Mouse (Mus musculus) Patski (cell line): ENCODE data around the gene Bcan. TPM values are rescaled to one million over a fixed set of nuclear protein-coding genes. Genes with fewer than 3 reads are reported as not detected.

Experiments used
- ATAC-seq: fragments of 100-300 bp; one replicate; pipeline ENCODE4 v1.8.0; 2021
- CTCF ChIA-PET: fragments of 350-600 bp; sonication (Branson Sonifier 250); formaldehyde crosslinking; loops from one replicate; lab custom pipeline; 2022; ENCODE audit warnings: inconsistent platforms; lab: Charles Lee
- POLR2A ChIA-PET: fragments of 350-600 bp; sonication (Branson Sonifier 250); formaldehyde crosslinking; loops from one replicate; lab custom pipeline; 2022; ENCODE audit warnings: antibody characterized with exemption, inconsistent platforms; lab: Charles Lee
- DNase-seq: peaks from one replicate; pipeline ENCODE4 v3.0.0-alpha.2; 2011; ENCODE audit warnings: low read depth, low spot score
- H3K27me3 ChIP-seq: fragments of 371-371 bp; one replicate; pipeline ENCODE4 v1.5.1; 2021
- CTCF ChIP-seq: fragments of 100-300 bp; IDR thresholded peaks from one replicate; pipeline ENCODE4 v1.5.1; 2021
- in situ Hi-C: fragments of 300-500 bp; cut with MboI; formaldehyde crosslinking; loops from 3 replicates; pipeline ENCODE4 v1.11.1; 2018; ENCODE audit warnings: low pct_unique_long_range_greater_than_20kb, mixed read lengths
- polyA plus RNA-seq: library from polyadenylated mRNA; unstranded; gene quantifications from one replicate; pipeline ENCODE4 v1.2.3, GENCODE M21; 2021

The Bcan gene
- polyA plus RNA-seq, 1 experiment from 2014 or later = 0.28 TPM

GRCm38 (mm10) chr3:87985505-87986320, 14.3 kb downstream of the Bcan start:
- ChIA-PET POLR2A (interaction anchor here (1.4 to 9.4 kb wide), 2 partner anchors 13 to 49 kb away, joined by 6 to 96 read pairs; partner anchors contain the start of gene Nes), CTCF (interaction anchor here (1.1 to 18.5 kb wide), 6 partner anchors 12 to 87 kb away, joined by 3 to 437 read pairs (median 7); partner anchors contain the start of gene Nes)
- DNase-seq (peak; percentile 68), ATAC-seq (no peak)
- in situ Hi-C loops = loop anchor here (5.0 kb wide), 1 partner anchor 43 kb away; no protein-coding TSS in a partner anchor
- no peak for TF ChIP-seq CTCF
- peaks cover 9% of the 10 kb centered on the region for H3K27me3 ChIP-seq

GRCm38 (mm10) chr3:87984094-87984493, 15.9 kb downstream of the Bcan start:
- in situ Hi-C loops = no loop called here
- no peaks in the 10 kb centered on the region for H3K27me3 ChIP-seq
- ATAC-seq (no peak), DNase-seq (no peak)
- ChIA-PET POLR2A (interaction anchor here (0.9 to 9.4 kb wide), 4 partner anchors 12 to 49 kb away, joined by 3 to 96 read pairs (median 4); partner anchors contain the start of gene Nes), CTCF (interaction anchor here (18.5 kb wide), 1 partner anchor 18 kb away, joined by 437 read pairs; the partner anchor contains the start of gene Nes)
- TF ChIP-seq CTCF = no peak

GRCm38 (mm10) chr3:87983627-87984026, 16.4 kb downstream of the Bcan start:
- no peak for ATAC-seq
- H3K27me3 ChIP-seq = no peaks in the 10 kb centered on the region
- DNase-seq = no peak
- TF ChIP-seq CTCF = no peak
- in situ Hi-C loops = no loop called here
- CTCF ChIA-PET = interaction anchor here (0.7 to 18.5 kb wide), 2 partner anchors 17 to 48 kb away, joined by 3 to 437 read pairs; partner anchors contain the start of gene Nes
- POLR2A ChIA-PET = interaction anchor here (0.9 to 9.4 kb wide), 4 partner anchors 11 to 49 kb away, joined by 3 to 96 read pairs (median 4); partner anchors contain the start of gene Nes

- in situ Hi-C loops = no loop called here
- DNase-seq (peak; percentile 44), ATAC-seq (peak; percentile 46)
- ChIA-PET CTCF (interaction anchor here (0.7 to 18.5 kb wide), 2 partner anchors 17 to 47 kb away, joined by 3 to 437 read pairs; partner anchors contain the start of gene Nes), POLR2A (interaction anchor here (0.9 to 9.4 kb wide), 4 partner anchors 11 to 22 kb away, joined by 3 to 96 read pairs (median 4); partner anchors contain the start of gene Nes)
- H3K27me3 ChIP-seq = no peaks in the 10 kb centered on the region
- no peak for TF ChIP-seq CTCF
Measured at GRCm38 (mm10) chr3:87982836-87983601, 17.0 kb downstream of the Bcan start.

- in situ Hi-C loops = no loop called here
- POLR2A ChIA-PET = interaction anchor here (0.6 to 9.4 kb wide), 4 partner anchors 10 to 46 kb away, joined by 3 to 96 read pairs (median 3); partner anchors contain the start of gene Nes
- CTCF ChIA-PET = interaction anchor here (18.5 kb wide), 1 partner anchor 16 kb away, joined by 437 read pairs; the partner anchor contains the start of gene Nes
- TF ChIP-seq CTCF = no peak
- no peak for DNase-seq
- ATAC-seq = peak; percentile 2
- H3K27me3 ChIP-seq = no peaks in the 10 kb centered on the region
Measured at GRCm38 (mm10) chr3:87981894-87982835, 17.9 kb downstream of the Bcan start.

GRCm38 (mm10) chr3:87981214-87981760, 18.7 kb downstream of the Bcan start:
- CTCF ChIA-PET = interaction anchor here (18.5 kb wide), 1 partner anchor 15 kb away, joined by 437 read pairs; the partner anchor contains the start of gene Nes
- DNase-seq = no peak
- H3K27me3 ChIP-seq = no peaks in the 10 kb centered on the region
- POLR2A ChIA-PET = interaction anchor here (0.6 to 9.4 kb wide), 3 partner anchors 9 to 45 kb away, joined by 3 to 96 read pairs (median 3); partner anchors contain the start of gene Nes
- TF ChIP-seq CTCF = no peak
- in situ Hi-C loops = no loop called here
- ATAC-seq = no peak

GRCm38 (mm10) chr3:87980728-87981127, 19.3 kb downstream of the Bcan start:
- no peaks in the 10 kb centered on the region for H3K27me3 ChIP-seq
- ATAC-seq (no peak), DNase-seq (no peak)
- in situ Hi-C loops = no loop called here
- TF ChIP-seq CTCF = no peak
- ChIA-PET CTCF (interaction anchor here (0.6 to 18.5 kb wide), 2 partner anchors 14 to 211 kb away, joined by 3 to 437 read pairs; partner anchors contain the start of gene Nes), POLR2A (interaction anchor here (1.0 to 9.4 kb wide), 2 partner anchors 8 to 41 kb away, joined by 3 to 96 read pairs; partner anchors contain the start of gene Nes)

GRCm38 (mm10) chr3:87980085-87980484, 19.9 kb downstream of the Bcan start:
- DNase-seq (no peak), ATAC-seq (no peak)
- in situ Hi-C loops = no loop called here
- ChIA-PET POLR2A (interaction anchor here (9.4 kb wide), 1 partner anchor 8 kb away, joined by 96 read pairs; the partner anchor contains the start of gene Nes), CTCF (interaction anchor here (0.6 to 18.5 kb wide), 2 partner anchors 14 to 210 kb away, joined by 3 to 437 read pairs; partner anchors contain the start of gene Nes)
- H3K27me3 ChIP-seq = no peaks in the 10 kb centered on the region
- TF ChIP-seq CTCF = no peak
